Comparison of ENCODE assay signal across 8 mouse cellular contexts in the genomic region with DNA sequence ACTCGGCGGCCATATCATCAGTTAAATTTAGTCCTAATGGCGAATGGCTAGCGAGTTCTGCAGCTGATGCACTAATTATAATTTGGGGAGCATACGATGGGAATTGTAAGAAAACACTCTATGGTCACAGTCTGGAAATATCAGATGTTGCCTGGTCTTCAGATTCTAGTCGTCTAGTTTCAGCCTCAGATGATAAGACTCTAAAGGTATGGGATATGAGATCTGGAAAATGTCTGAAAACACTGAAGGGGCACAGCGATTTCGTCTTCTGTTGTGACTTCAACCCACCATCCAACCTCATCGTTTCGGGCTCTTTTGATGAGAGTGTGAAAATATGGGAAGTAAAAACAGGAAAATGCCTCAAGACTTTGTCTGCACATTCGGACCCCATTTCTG. TPM values are rescaled to one million over a fixed set of nuclear protein-coding genes. Genes with fewer than 3 reads are reported as not detected.
DNase-seq lines count a peak whose midpoint lies in the region; ATAC-seq lines count a peak whose summit lies in the region.

No protein-coding gene starts in this region.

- no peak for DNase-seq in kidney, postnatal 25 days
- DNase-seq in c-Kit-positive CD71-positive TER-119-negative erythroid progenitor cells, embryonic 14.5 days (ENCODE audit: low read depth) = peak; percentile 15
- DNase-seq in yolk sac, embryonic 10.5 days (ENCODE audit: low spot score) = no peak
- DNase-seq in right cerebral cortex, postnatal 14 days = no peak

- H3K9ac ChIP-seq in kidney, embryonic 16.5 days (replicated peaks; ENCODE audit: low read length) = peak overlapping the region; percentile 89
- H3K9ac ChIP-seq in hindbrain, embryonic 13.5 days = peak overlapping the region; percentile 74
- peak overlapping the region; percentile 80 for H3K9ac ChIP-seq in midbrain, embryonic 13.5 days (replicated peaks)

- H3K27ac ChIP-seq in kidney, embryonic 16.5 days (ENCODE audit: low read length) = peak overlapping the region; percentile 86
- peak overlapping the region; percentile 71 for H3K27ac ChIP-seq in hindbrain, embryonic 13.5 days
- H3K27ac ChIP-seq in midbrain, embryonic 13.5 days = peak overlapping the region; percentile 74

- H3K4me1 ChIP-seq in kidney, embryonic 16.5 days (ENCODE audit: insufficient read depth, low read length) = peaks cover 17% of the 10 kb centered on the region
- H3K4me1 ChIP-seq in hindbrain, embryonic 13.5 days (replicated peaks) = peaks cover 30% of the 10 kb centered on the region
- peaks cover 40% of the 10 kb centered on the region for H3K4me1 ChIP-seq in midbrain, embryonic 13.5 days (replicated peaks)

- peak overlapping the region; percentile 81 for H3K4me3 ChIP-seq in kidney, embryonic 16.5 days (ENCODE audit: low read length)
- H3K4me3 ChIP-seq in hindbrain, embryonic 13.5 days = peak overlapping the region; percentile 58
- peak overlapping the region; percentile 74 for H3K4me3 ChIP-seq in midbrain, embryonic 13.5 days (replicated peaks)

- H3K9me3 ChIP-seq in kidney, embryonic 16.5 days (ENCODE audit: low read length) = no peaks in the 10 kb centered on the region
- no peaks in the 10 kb centered on the region for H3K9me3 ChIP-seq in hindbrain, embryonic 13.5 days
- no peaks in the 10 kb centered on the region for H3K9me3 ChIP-seq in midbrain, embryonic 13.5 days

- H3K4me2 ChIP-seq in kidney, embryonic 16.5 days (replicated peaks; ENCODE audit: low read depth, low read length) = peak overlapping the region; percentile 65
- peak overlapping the region; percentile 79 for H3K4me2 ChIP-seq in hindbrain, embryonic 13.5 days
- H3K4me2 ChIP-seq in midbrain, embryonic 13.5 days (replicated peaks) = peak overlapping the region; percentile 79

- no peak for ATAC-seq in kidney, embryonic 16.5 days (ENCODE audit: low FRiP score, low TSS enrichment)
- ATAC-seq in hindbrain, embryonic 13.5 days (ENCODE audit: low FRiP score) = no peak
- no peak for ATAC-seq in midbrain, embryonic 13.5 days
- no peak for ATAC-seq in cerebellum, adult (ENCODE audit: insufficient number of reproducible peaks, low FRiP score, low TSS enrichment)

- H3K27me3 ChIP-seq in kidney, embryonic 16.5 days (ENCODE audit: insufficient read depth, low read length) = no peaks in the 10 kb centered on the region
- H3K27me3 ChIP-seq in hindbrain, embryonic 13.5 days = no peaks in the 10 kb centered on the region
- no peaks in the 10 kb centered on the region for H3K27me3 ChIP-seq in midbrain, embryonic 13.5 days

- 22% methylated on average over 11 of the region's 11 CpGs for WGBS in kidney, embryonic 16.5 days
- 32% methylated on average over 11 of the region's 11 CpGs for WGBS in hindbrain, embryonic 13.5 days
- 33% methylated on average over 11 of the region's 11 CpGs for WGBS in midbrain, embryonic 13.5 days

- H3K36me3 ChIP-seq in kidney, embryonic 16.5 days (ENCODE audit: insufficient read depth, low read length) = peaks cover 28% of the 10 kb centered on the region
- H3K36me3 ChIP-seq in hindbrain, embryonic 13.5 days = peaks cover 33% of the 10 kb centered on the region
- peaks cover 34% of the 10 kb centered on the region for H3K36me3 ChIP-seq in midbrain, embryonic 13.5 days

RNA-seq across cellular contexts. Expression of a gene that starts 0.6 kb away (rescaled TPM):
- 8.5 and 9.3 TPM in 2 replicates for polyA plus RNA-seq in kidney, embryonic 16.5 days (2015; fragmentation: Nextera tagmentation; extraction: Ambion mirVana)
- polyA plus RNA-seq in hindbrain, embryonic 13.5 days (2015; fragmentation: Nextera tagmentation; extraction: Ambion mirVana) = 14.1 and 14.8 TPM in 2 replicates
- polyA plus RNA-seq in midbrain, embryonic 13.5 days (2015; fragmentation: Nextera tagmentation; extraction: Ambion mirVana) = 14.5 and 14.8 TPM in 2 replicates

RNA-seq across cellular contexts. Expression of a gene that starts 29.8 kb away (rescaled TPM):
- 317 and 325 TPM in 2 replicates for polyA plus RNA-seq in kidney, embryonic 16.5 days (2015; fragmentation: Nextera tagmentation; extraction: Ambion mirVana)
- polyA plus RNA-seq in hindbrain, embryonic 13.5 days (2015; fragmentation: Nextera tagmentation; extraction: Ambion mirVana) = 144 and 159 TPM in 2 replicates
- polyA plus RNA-seq in midbrain, embryonic 13.5 days (2015; fragmentation: Nextera tagmentation; extraction: Ambion mirVana) = 158 and 170 TPM in 2 replicates

RNA-seq across cellular contexts. Expression of a gene that starts 29.9 kb away (rescaled TPM):
- polyA plus RNA-seq in kidney, embryonic 16.5 days (2015; fragmentation: Nextera tagmentation; extraction: Ambion mirVana) = 80.7 and 86.8 TPM in 2 replicates
- polyA plus RNA-seq in hindbrain, embryonic 13.5 days (2015; fragmentation: Nextera tagmentation; extraction: Ambion mirVana) = 35.2 and 42.1 TPM in 2 replicates
- polyA plus RNA-seq in midbrain, embryonic 13.5 days (2015; fragmentation: Nextera tagmentation; extraction: Ambion mirVana) = 44.8 and 45.6 TPM in 2 replicates
